Comparison of ENCODE assay signal across 23 mouse cellular contexts in the genomic region with DNA sequence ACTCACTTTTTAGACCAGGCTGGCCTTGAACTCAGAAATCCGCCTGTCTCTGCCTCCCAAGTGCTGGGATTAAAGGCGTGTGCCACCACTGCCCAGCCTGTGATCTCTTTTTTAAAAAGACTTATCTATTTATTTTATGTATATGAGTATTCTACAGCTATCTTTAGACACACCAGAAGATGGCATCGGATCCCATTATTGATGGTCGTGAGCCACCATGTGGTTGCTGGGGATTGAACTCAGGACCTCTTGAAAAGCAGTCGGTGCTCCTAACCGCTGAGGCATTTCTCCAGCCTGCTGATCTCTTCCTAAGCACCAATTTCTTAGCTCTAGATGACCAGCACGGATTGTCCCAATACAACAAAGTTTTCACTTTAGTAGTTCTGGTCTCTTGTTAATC. TPM values are rescaled to one million over a fixed set of nuclear protein-coding genes. Genes with fewer than 3 reads are reported as not detected.
"Had no signal": no experiment of that assay in that cellular context is flagged by ENCODE, and none has a peak within 500 bp of the region (broad histone marks: within the 10 kb centered on the region; RNA-seq: fewer than 3 reads in every experiment).

No protein-coding gene starts in this region.

- H3K4me1 ChIP-seq: neural tube, embryonic 13.5 days; neural tube, embryonic 15.5 days; stomach, embryonic 15.5 days had no signal

- H3K27ac ChIP-seq: neural tube, embryonic 13.5 days; neural tube, embryonic 15.5 days; stomach, embryonic 15.5 days; stomach, postnatal 0 days had no signal

- H3K9ac ChIP-seq: neural tube, embryonic 13.5 days; neural tube, embryonic 15.5 days; stomach, embryonic 15.5 days had no signal

- H3K9me3 ChIP-seq: neural tube, embryonic 13.5 days; neural tube, embryonic 15.5 days; stomach, embryonic 15.5 days had no signal

- H3K4me2 ChIP-seq: neural tube, embryonic 13.5 days; neural tube, embryonic 15.5 days; stomach, embryonic 15.5 days had no signal

- H3K4me3 ChIP-seq: neural tube, embryonic 13.5 days; neural tube, embryonic 15.5 days; stomach, embryonic 15.5 days had no signal

- DNase-seq: retina, postnatal 1 day; right cerebral cortex, adult 18-20 months; right cerebral cortex, postnatal 14 days; right cerebral cortex, postnatal 25 days; right cerebral cortex, postnatal 4 days; spleen, adult 18-20 months; thymus, adult 18-20 months; thymus, adult 2 months; thymus, postnatal 14 days; thymus, postnatal 25 days; thymus, postnatal 36 days; thymus, postnatal 4 days had no signal

- H3K27me3 ChIP-seq: neural tube, embryonic 13.5 days; neural tube, embryonic 15.5 days; stomach, embryonic 15.5 days had no signal

RNA-seq across cellular contexts. Expression of a gene that starts 24.3 kb away (rescaled TPM):
- total RNA-seq: neutrophil, adult 5-6 weeks had no signal
- polyA plus RNA-seq: neural tube, embryonic 13.5 days; neural tube, embryonic 14.5 days; neural tube, embryonic 15.5 days; spleen, adult 2 months; stomach, embryonic 14.5 days; testis, adult 2 months; thymus, adult 2 months; thymus, postnatal 0 days; urinary bladder, adult 2 months had no signal
